Mouse (Mus musculus) adrenal gland, postnatal 25 days (tissue): ENCODE results near the gene Wbp1. TPM values are rescaled to one million over a fixed set of nuclear protein-coding genes. Genes with fewer than 3 reads are reported as not detected.
A peak's percentile ranks its signal among the peaks of the same experiment; 100 is the strongest.

ENCODE experiments used
- DNase-seq: peaks from one replicate; pipeline ENCODE4 v3.0.0; 2021; ENCODE audit warnings: mixed read lengths
- total RNA-seq: library from RNA; stranded (reverse); gene quantifications from 2 replicates; pipeline ENCODE4 v1.2.3, GENCODE M21; 2021

Gene Wbp1
- total RNA-seq, 1 experiment from 2014 or later, result 118 TPM

GRCm38 (mm10) chr6:83140044-83140443 is 18.7 kb upstream of the Wbp1 start:
- no peak for DNase-seq

- no peak for DNase-seq
Measured at GRCm38 (mm10) chr6:83138056-83138455, 16.7 kb upstream of the Wbp1 start.

- DNase-seq, result peak; percentile 90
Measured at GRCm38 (mm10) chr6:83137576-83137950, 16.2 kb upstream of the Wbp1 start.

DNA sequence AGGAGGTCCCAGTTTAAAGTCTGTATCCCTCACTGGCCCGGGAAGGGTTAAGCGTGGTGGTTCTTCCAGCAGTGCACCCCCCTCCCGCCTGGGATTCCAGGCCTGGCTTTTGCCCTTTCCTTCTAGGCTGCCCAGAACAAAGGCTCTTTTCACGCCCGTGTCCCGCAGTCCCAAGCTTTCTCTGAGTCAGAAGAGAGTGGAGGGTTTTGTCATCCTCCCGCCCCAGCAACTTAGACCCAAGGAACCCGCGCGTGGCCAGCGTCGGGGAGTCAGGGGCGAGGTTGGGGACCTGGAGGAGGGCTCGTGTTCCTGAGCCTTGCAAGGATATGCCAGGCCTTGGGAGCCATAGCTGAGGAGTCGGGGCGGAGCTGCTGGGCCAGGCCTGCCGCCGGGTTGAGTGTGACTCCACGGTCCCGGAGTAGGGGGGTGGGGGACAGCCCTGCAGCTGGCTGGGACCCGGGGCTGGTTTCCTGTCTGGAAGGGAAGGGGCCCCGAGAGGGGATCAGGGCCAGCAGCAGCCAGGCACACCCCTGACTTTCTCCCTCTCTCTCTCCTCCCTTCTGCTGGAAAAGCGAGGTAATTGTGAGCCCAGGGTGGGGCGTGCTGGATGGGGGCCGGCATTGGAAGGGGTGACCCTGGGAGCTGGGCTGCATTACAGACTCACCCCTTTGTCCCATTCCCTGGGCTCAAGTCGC is 15.7 kb upstream of the Wbp1 start:
- DNase-seq, result peak; percentile 72

DNA sequence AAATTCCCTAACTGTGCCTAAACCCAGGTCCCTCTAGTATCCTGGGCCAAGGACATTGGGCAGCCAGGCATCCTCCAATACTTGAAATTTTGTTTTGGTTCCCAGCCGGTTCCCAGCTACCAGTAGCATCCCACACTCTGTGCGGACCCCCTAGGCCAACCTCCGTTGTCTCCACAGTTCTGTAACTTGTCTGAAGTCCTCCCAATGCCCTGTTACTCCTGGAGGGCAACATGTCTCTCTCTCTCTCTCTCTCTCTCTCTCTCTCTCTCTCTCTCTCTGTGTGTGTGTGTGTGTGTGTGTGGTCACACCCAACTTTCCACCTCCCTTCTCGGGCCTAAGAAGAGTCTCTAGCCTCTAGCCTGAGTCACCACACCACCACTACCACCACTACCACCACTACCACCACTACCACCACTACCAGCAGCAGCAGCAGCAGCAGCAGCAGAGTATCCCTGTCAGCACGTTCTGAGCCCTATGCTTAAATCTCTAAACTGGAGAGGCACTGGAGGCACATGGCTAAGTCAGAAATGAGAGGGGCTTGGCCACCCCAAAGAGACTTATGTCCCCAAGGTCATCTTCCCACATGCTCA is 15.0 kb upstream of the Wbp1 start:
- no peak for DNase-seq

GRCm38 (mm10) chr6:83135571-83136161 is 14.3 kb upstream of the Wbp1 start:
- peak; percentile 40 for DNase-seq

- DNase-seq, result no peak
Measured at GRCm38 (mm10) chr6:83134951-83135513, 13.7 kb upstream of the Wbp1 start, which contains the start of gene Rtkn. TSS of gene Rtkn (plus strand) at chr6:83135463.

DNA sequence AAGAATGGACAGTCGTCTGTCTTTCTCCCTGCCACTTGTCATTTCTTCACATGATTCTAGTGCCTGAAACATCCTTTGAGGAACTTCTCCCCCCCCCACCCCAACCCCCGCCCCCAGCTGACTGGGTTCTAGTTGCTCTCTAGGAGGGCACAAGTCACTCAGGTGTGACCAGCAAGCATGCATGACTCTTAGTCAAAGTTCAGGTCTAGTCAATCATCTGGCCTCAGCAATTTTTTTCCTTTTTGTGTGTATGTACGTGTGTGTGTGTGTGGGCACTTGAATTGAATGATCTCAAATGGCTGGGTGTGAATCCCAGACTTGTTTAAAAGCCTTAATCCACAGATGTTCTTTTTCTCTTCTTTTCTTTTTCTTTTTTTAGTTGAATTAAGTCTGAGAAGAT is 12.9 kb upstream of the Wbp1 start:
- DNase-seq, result no peak

GRCm38 (mm10) chr6:83132176-83132919 is 11.0 kb upstream of the Wbp1 start:
- no peak for DNase-seq

- DNase-seq, result no peak
Measured at GRCm38 (mm10) chr6:83131469-83132034, 10.2 kb upstream of the Wbp1 start.

DNA sequence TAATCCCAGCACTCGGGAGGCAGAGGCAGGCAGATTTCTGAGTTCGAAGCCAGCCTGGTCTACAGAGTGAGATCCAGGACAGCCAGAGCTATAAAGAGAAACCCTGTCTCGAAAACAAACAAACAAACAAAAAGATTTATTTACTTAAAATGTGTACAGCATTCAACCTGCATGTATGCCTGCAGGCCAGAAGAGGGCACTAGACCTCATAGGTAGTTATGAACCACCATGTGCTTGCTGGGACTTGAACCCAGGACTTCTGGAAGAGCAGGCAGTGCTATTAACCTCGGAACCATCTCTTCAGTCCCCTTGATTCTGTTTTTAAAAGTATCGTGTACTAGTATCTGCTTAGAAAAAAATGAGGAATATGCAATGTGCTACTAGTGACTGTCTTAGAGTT is 6.1 kb upstream of the Wbp1 start:
- no peak for DNase-seq

DNA sequence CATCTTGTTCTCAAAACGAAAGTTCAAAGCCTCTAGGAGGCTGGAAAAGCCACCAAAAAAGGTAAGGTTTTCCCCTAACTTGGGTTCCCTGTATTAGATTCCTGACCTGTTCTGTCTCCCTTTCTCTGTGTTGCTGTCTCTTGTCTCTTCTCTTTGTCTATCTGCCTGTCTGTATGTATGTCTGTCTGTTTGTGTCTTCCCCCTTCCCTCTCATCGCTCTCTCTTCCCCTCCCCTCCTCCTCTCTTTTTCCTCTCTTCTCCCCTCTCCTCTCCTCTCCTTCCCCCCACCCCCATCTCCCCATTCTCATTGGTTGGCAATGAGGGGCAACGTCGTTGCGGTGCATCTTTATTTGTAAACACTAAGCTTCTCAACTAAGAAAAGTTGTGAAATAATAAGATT is 4.0 kb upstream of the Wbp1 start, which contains the start of gene Ino80b:
TSS of gene Ino80b (minus strand) at position 101 of the 400 bp plus-strand sequence.
- DNase-seq, result no peak

- DNase-seq, result peak; percentile 87
Measured at GRCm38 (mm10) chr6:83124851-83125312, 3.5 kb upstream of the Wbp1 start.

GRCm38 (mm10) chr6:83122961-83123360 is 1.6 kb upstream of the Wbp1 start:
- no peak for DNase-seq

DNA sequence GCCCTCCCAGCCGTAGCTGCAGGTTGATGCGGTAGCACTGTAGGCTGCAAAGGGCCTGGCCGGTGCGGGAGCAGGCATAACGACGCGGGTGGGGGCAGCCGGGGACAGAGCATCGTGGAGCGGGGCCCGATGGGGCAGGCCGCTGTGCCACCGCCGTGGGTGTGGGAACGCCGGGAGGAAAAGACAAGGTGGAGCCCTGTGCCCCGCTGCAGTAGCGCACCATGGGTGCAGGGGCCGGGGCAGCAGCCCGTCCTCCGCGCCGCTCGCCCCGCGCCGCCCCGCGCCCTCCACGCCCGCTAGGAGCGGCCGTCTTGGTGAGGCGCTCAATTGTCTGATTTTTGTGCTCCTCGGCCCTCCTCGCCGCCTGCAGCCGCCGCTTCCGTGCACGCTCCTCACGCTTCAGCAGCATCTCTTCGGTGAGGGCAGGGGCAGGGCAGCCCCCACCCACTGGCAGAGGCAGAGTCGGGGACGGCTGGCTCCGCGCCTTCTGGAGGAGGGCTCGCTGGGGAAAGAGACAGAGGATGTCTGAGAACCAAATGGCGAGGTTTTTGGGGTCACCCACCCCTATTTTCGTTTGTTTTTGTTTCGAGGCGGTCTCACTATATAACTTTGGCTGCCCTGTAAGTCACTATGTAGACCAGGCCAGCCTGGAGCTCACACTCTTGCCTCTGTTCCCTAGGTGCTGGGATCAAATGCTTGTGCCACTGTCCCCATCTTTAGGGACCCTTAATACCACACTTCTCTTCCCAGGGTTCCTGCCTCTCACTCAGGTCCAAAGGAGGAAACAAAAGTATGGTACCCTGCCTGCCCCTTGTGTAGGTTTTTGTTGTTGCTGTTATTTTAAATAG is 728 bp upstream of the Wbp1 start:
- DNase-seq, result no peak

- no peak for DNase-seq
Measured at GRCm38 (mm10) chr6:83119734-83120051, 1.7 kb downstream of the Wbp1 start.

DNA sequence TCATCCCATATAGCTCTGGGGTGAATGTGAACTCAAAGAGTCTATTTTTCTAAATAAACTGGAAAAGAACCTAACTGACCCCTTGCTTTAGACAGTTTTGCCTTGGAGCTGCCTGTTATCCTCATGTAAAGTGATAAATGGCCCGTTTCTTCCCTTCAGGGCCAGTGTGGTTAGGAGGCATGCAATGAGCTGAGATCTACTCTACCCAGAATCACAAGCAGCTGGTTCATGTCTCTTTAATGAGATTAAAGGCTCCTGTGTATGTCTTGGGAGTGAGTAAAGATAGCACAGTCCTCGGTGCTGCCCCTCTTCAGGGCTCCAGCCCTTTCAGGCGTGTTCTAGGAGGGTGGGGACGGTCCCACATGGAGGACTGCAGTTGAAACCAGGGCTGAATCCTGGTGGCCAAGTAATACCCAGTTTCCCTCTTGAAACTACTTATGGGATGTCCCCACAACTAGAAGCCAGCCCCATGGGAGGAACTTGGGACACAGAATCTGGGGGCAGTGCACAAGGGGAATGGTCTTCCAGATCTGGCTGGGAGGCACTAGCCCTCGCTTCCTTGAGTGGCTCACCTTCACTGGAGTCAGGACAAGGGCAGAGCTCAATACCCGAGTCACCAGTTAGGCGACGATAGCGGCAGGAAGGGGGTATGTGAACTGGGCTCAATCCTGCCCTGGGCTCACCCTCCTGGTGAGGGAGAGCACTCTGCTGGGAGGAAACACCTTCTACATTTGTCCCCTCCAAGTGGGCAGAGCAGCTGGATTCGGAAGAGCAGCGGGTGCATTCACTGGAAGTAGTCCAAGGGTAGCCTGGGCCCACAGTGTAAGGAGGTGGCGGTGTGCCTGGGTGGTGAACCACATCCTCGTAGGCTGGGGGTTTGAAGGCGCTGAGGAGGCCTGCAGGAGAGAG is 2.3 kb downstream of the Wbp1 start:
- no peak for DNase-seq

- no peak for DNase-seq
Measured at GRCm38 (mm10) chr6:83118369-83118768, 3.0 kb downstream of the Wbp1 start.

DNA sequence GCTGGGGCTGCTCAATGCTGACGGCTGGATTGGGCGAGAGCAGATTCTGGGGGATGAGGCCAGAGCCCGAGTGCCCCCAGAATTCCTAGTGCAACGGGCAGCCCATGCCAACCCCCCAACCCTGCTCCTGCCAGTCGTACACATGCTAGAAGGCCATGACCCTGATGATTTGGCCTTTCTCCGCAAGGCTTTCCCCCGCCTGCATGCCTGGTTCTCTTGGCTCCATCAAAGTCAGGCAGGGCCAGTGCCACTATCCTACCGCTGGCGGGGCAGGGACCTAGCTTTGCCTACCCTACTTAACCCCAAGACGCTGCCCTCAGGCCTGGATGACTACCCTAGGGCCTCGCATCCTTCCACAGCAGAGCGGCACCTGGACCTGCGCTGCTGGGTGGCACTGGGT is 3.7 kb downstream of the Wbp1 start:
- no peak for DNase-seq

DNA sequence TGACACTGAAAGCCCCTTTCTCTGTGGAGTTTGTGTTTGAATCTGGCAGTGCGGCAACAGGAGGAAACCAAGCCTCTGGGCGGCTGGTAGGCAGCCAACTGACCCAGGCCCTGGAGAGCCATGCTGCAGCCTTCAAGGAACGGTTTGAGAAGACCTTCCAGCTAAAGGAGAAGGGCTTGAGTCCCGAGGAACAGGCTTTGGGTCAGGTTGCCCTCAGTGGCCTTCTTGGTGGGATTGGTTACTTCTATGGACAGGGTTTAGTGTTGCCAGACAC is 4.3 kb downstream of the Wbp1 start:
- DNase-seq, result no peak
